Mouse (Mus musculus): ENCODE results near the gene Fez1.

GRCm38 (mm10) chr9:36820969-36821643 lies 558 bp upstream of the Fez1 start:
- no peak for TF ChIP-seq POLR2A (IDR thresholded peaks at IDR 0.05; ENCODE audit: extremely low read depth, insufficient read depth, low read length)
- no peak for TF ChIP-seq CTCF (IDR thresholded peaks at IDR 0.05; ENCODE audit: extremely low read depth, insufficient read depth, low read length)

Measured in cortical plate, adult 2 months (tissue).